In genomic region chr5:147549016-147549755, GRCm38 (mm10) we compare ENCODE assay signal across 12 mouse cellular contexts.
"Had no signal": no experiment of that assay in that cellular context is flagged by ENCODE, and none has a peak within 500 bp of the region (broad histone marks: within the 10 kb centered on the region; RNA-seq: fewer than 3 reads in every experiment).

No protein-coding gene starts in this region.

- H3K27me3 ChIP-seq: limb, embryonic 12.5 days; midbrain, embryonic 15.5 days; neural tube, embryonic 12.5 days had no signal

- H3K27ac ChIP-seq: layer of hippocampus, adult 2 months; limb, embryonic 12.5 days; liver, embryonic 14.5 days; midbrain, embryonic 15.5 days; neural tube, embryonic 12.5 days; stomach, postnatal 0 days had no signal

- H3K4me1 ChIP-seq: midbrain, embryonic 15.5 days; neural tube, embryonic 12.5 days had no signal

- H3K4me3 ChIP-seq: layer of hippocampus, adult 2 months; limb, embryonic 12.5 days; midbrain, embryonic 15.5 days; neural tube, embryonic 12.5 days had no signal

- H3K4me2 ChIP-seq: limb, embryonic 12.5 days; midbrain, embryonic 15.5 days; neural tube, embryonic 12.5 days had no signal

- H3K9ac ChIP-seq: limb, embryonic 12.5 days; liver, embryonic 14.5 days; midbrain, embryonic 15.5 days; neural tube, embryonic 12.5 days had no signal

- H3K9me3 ChIP-seq: limb, embryonic 12.5 days; midbrain, embryonic 15.5 days; neural tube, embryonic 12.5 days had no signal

- DNase-seq: liver; lung, adult 2 months; lung, postnatal 36 days; thymus, postnatal 4 days had no signal

- ATAC-seq: intestine, postnatal 0 days; lung, postnatal 0 days; midbrain, embryonic 15.5 days had no signal
